Mouse (Mus musculus) midbrain, embryonic 12.5 days (tissue): ENCODE measurements at regions not wholly inside any gene's neighbourhood (a gene's known extent, or its start where the extent isn't known, plus 50 kb on each side); places are given as distances from the start of the nearest gene placed in this dataset.
"Not testable (repeated sequence)": the region's sequence is repeated elsewhere in the genome, so short reads cannot be mapped to it uniquely, and the experiment has no call there.

Experiments used
- ATAC-seq: fragments of 200-750 bp; cut with Nextera tagmentation; 2 replicates; pipeline ENCODE4 v1.8.0; 2017; ENCODE audit warnings: low read depth, moderate TSS enrichment, moderate library complexity; ENCODE audit not compliant: low FRiP score
- H3K27ac ChIP-seq: fragments of 300-500 bp; sonication (generic); replicated peaks from 2 replicates; pipeline ENCODE4 v1.5.1; 2016; ENCODE audit warnings: mild to moderate bottlenecking
- H3K27me3 ChIP-seq: fragments of 300-500 bp; sonication (generic); 2 replicates; pipeline ENCODE4 v1.6.1; 2016; ENCODE audit warnings: mild to moderate bottlenecking
- H3K36me3 ChIP-seq: fragments of 300-500 bp; sonication (generic); 2 replicates; pipeline ENCODE4 v1.6.1; 2016
- H3K4me1 ChIP-seq: fragments of 300-500 bp; sonication (generic); 2 replicates; pipeline ENCODE4 v1.6.1; 2016
- H3K4me2 ChIP-seq: fragments of 300-500 bp; sonication (generic); replicated peaks from 2 replicates; pipeline ENCODE4 v1.6.1; 2016; ENCODE audit warnings: mild to moderate bottlenecking, moderate library complexity
- H3K4me3 ChIP-seq: fragments of 300-500 bp; sonication (generic); 2 replicates; pipeline ENCODE4 v1.5.1; 2016; ENCODE audit warnings: mild to moderate bottlenecking
- H3K9ac ChIP-seq: fragments of 300-500 bp; sonication (generic); replicated peaks from 2 replicates; pipeline ENCODE4 v1.6.1; 2016; ENCODE audit warnings: mild to moderate bottlenecking, moderate library complexity
- H3K9me3 ChIP-seq: fragments of 300-500 bp; sonication (generic); 2 replicates; pipeline ENCODE4 v1.6.1; 2016; ENCODE audit warnings: mild to moderate bottlenecking
- WGBS: fragments of 180-500 bp; shearing (Covaris S2); methylation state at CpG from one replicate; pipeline ENCODE4 v1.1.7; 2016; 5-methylcytosine and 5-hydroxymethylcytosine counted together

DNA sequence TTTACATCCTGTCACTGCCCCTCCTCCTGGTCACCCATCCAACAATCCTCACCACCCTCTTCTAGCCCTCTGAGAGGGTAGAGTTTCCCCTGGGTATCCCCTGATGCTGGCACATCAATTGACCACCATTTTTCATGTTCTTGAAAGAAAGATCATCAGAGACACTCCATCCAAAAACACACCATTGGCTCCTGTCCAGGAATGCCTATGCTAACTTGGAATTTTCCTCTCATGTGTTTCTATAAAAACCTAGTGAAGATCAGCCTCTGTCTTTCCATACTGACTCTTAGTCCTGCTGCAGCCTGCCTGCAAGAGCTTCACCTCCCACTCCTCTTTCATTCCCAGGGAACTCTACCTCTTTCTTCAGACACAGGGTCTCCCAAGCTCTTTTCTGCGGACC lies 117.2 kb upstream of the Galnt18 start:
- Histone ChIP-seq H3K27ac (no peak overlapping the region), H3K27me3 (no peaks in the 10 kb centered on the region), H3K4me1 (no peaks in the 10 kb centered on the region), H3K9me3 (0 out of 2 replicates have a peak, but pooled peaks cover 4% of the 10 kb centered on the region), H3K4me2 (no peak overlapping the region), H3K4me3 (no peak overlapping the region), H3K36me3 (no peaks in the 10 kb centered on the region), H3K9ac (no peak overlapping the region)
- no peak for ATAC-seq
- whole genome bisulfite sequencing = 72% methylated on average over 1 of the region's 1 CpGs

DNA sequence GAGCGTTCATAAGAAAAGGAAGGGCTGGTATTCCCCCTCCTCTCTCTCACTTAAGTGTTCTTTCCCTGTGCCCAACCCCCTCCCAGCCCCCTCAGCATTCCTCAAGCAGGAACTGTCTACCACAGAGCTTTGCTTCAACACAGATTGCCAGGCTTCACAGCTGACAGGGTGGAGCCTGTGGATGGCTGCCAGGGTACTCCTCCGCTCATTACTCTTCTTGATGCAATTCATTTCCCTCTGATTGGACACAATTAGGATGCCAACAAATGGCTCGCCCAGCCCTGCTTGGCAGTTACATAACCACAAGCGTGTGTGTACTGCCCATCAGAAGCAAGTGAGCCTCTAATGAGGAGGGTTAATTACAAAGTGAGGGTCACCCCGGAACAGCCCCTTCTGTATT lies 116.5 kb upstream of the Galnt18 start:
- ATAC-seq = 0 out of 2 replicates have a peak, but pooled peaks have one; percentile 34
- no peaks in the 10 kb centered on the region for H3K4me1 ChIP-seq

DNA sequence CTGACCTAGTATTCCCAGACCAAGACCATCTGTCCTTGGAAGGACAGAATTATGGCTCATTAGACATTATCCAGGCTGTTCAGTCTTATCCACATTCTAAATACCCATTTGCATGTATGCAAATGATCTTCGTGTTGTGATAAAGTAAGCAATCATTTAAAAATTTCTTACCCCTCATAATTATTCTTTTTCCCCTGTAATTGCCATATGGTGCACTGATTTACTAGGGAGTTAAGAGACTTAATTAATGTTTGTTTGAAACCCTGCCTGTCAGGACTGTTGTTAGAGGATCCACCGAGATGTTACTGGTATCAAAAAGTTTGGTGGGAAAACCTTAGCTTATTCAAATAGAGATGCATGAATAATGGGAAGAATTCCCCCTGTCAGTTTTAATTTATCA lies 103.2 kb upstream of the Galnt18 start:
- no peak for ATAC-seq
- no peak overlapping the region for H3K4me2 ChIP-seq
- 80% methylated on average over 2 of the region's 2 CpGs for WGBS

More for the DNA sequence above, 116.5 kb upstream of the Galnt18 start:
- Histone ChIP-seq H3K27ac (no peak overlapping the region), H3K4me3 (no peak overlapping the region), H3K9ac (no peak overlapping the region), H3K27me3 (no peaks in the 10 kb centered on the region), H3K36me3 (no peaks in the 10 kb centered on the region), H3K9me3 (0 out of 2 replicates have a peak, but pooled peaks cover 4% of the 10 kb centered on the region), H3K4me2 (no peak overlapping the region)
- WGBS = 82% methylated on average over 5 of the region's 5 CpGs

DNA sequence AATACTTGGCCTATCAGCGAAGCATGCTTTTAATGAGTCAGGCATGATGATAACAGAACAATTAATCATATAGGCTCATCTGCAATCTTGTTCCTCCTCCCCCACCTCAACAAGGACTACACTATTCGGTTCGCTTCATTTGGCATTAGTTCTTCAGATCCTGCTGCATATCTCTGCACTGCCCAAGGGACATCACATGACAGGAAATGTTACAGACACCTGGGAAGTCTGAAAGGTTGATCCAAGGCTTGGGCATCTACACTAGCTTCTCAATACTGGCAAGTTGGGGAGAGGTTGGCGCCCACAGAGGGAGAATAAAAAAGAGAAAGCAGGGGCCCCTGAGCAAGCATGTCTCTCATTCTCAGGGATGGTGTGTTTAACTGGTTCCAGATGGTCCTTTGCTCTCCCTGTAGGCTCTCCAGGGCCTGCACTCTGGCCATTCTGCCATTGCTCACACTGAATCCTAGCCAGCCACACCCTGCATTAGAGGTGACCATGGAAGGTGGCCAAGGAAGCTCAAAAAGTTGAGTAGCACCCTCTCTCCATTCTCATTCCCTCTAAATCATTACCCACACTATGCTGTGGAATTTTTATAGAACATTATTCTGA lies 100.4 kb upstream of the Galnt18 start:
- Histone ChIP-seq H3K27me3 (no peaks in the 10 kb centered on the region), H3K9me3 (no peaks in the 10 kb centered on the region), H3K4me1 (no peaks in the 10 kb centered on the region), H3K4me2 (no peak overlapping the region), H3K4me3 (no peak overlapping the region), H3K9ac (no peak overlapping the region), H3K36me3 (no peaks in the 10 kb centered on the region), H3K27ac (no peak overlapping the region)
- no peak for ATAC-seq
- WGBS = 91% methylated on average over 4 of the region's 4 CpGs

More for the DNA sequence above, 103.2 kb upstream of the Galnt18 start:
- Histone ChIP-seq H3K27ac (no peak overlapping the region), H3K36me3 (no peaks in the 10 kb centered on the region), H3K27me3 (no peaks in the 10 kb centered on the region), H3K4me1 (no peaks in the 10 kb centered on the region), H3K9me3 (no peaks in the 10 kb centered on the region), H3K4me3 (no peak overlapping the region), H3K9ac (no peak overlapping the region)

DNA sequence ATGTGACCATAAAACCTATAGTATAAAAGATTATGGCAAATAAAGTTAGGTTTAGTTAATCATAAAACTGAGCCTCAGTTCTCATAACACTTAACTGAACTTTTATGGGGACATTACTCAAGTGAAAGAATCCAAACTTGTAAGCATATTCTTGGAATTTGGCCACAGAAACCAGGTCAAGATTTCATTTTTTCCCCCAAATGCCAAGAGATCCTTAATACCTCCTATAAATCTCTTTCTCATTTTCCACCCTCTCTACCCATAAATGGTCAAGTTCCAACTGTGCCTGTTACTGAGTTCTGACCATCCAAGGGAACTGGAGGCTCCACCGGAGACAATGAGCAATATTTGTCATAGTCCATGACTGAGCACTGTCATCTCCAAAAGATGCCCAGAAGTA lies 97.8 kb upstream of the Galnt18 start:
- Histone ChIP-seq H3K27me3 (no peaks in the 10 kb centered on the region), H3K4me3 (no peak overlapping the region), H3K9ac (no peak overlapping the region), H3K27ac (no peak overlapping the region), H3K4me1 (no peaks in the 10 kb centered on the region), H3K9me3 (no peaks in the 10 kb centered on the region), H3K4me2 (no peak overlapping the region), H3K36me3 (no peaks in the 10 kb centered on the region)
- 93% methylated on average over 1 of the region's 1 CpGs for WGBS
- no peak for ATAC-seq

DNA sequence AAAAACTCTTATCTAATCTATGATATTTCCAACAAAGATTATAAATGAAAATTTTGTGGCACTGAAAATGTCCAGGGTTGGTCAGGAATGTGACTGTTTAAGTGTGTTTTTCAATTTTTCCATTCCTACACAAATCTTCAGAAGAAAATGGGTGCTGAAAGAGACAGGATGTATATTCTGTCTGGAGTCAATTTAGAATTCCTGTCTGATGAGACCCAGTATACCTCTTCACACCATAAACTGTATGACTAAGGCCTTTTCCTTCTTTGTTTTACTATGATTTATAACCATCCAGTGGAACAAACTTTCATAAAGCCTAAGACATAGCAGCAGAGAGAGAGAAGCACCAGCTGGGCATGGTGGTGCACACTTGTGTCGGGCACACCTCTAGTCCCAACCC lies 96.2 kb upstream of the Galnt18 start:
- H3K27me3 ChIP-seq = no peaks in the 10 kb centered on the region
- H3K9ac ChIP-seq = no peak overlapping the region
- no peaks in the 10 kb centered on the region for H3K9me3 ChIP-seq
- no peaks in the 10 kb centered on the region for H3K4me1 ChIP-seq
- WGBS = 100% methylated on average over 1 of the region's 1 CpGs
- H3K4me3 ChIP-seq = no peak overlapping the region
- H3K36me3 ChIP-seq = no peaks in the 10 kb centered on the region
- H3K27ac ChIP-seq = no peak overlapping the region
- no peak overlapping the region for H3K4me2 ChIP-seq
- ATAC-seq = no peak

DNA sequence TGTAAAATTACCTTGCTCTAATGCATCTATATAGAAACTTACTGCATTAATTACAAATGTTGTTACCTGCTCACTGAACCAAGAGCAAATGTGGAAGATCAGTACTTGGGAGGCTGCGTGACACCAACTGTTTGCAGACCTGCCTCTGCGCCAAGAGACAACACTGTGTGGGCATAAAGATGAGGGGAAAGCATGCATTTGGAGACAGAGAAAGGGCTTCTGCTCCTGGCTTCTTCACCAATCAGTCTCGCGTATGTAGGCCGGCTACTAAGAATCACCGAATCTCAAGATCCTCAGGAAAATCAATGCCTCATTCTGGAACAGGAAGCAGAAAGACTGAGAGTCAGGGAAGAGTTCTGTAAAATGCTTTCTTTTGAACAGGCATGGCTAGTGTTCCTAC lies 89.6 kb upstream of the Galnt18 start:
- H3K27ac ChIP-seq = no peak overlapping the region
- no peaks in the 10 kb centered on the region for H3K9me3 ChIP-seq
- no peaks in the 10 kb centered on the region for H3K4me1 ChIP-seq
- no peak overlapping the region for H3K4me3 ChIP-seq
- H3K4me2 ChIP-seq = no peak overlapping the region
- no peaks in the 10 kb centered on the region for H3K36me3 ChIP-seq
- H3K9ac ChIP-seq = no peak overlapping the region
- 91% methylated on average over 6 of the region's 6 CpGs for WGBS
- no peak for ATAC-seq
- no peaks in the 10 kb centered on the region for H3K27me3 ChIP-seq

DNA sequence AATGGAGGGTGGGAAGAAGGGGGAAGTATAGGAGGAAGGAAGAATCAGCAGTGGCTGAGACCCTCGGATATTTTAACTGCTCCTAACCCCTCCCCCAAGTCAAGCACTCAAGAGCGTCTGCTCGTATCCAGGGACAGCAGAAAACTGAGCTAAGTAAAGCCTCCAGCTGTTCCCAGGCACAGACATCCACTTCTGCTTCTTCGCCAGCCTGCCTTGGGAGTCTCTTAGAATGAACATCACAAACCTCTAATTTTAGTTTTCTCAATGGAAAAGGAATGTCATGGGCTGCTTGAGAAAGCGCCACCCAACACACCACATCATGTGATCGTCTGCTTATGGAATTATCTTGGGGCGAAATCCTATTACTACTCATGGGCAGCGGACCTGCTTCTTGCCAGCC lies 83.3 kb upstream of the Galnt18 start:
- H3K27ac ChIP-seq = no peak overlapping the region
- H3K4me1 ChIP-seq = no peaks in the 10 kb centered on the region
- H3K9me3 ChIP-seq = no peaks in the 10 kb centered on the region
- ATAC-seq = no peak
- 67% methylated on average over 8 of the region's 8 CpGs for WGBS
- no peak overlapping the region for H3K4me3 ChIP-seq
- H3K36me3 ChIP-seq = no peaks in the 10 kb centered on the region
- no peak overlapping the region for H3K9ac ChIP-seq
- no peaks in the 10 kb centered on the region for H3K27me3 ChIP-seq
- H3K4me2 ChIP-seq = no peak overlapping the region

DNA sequence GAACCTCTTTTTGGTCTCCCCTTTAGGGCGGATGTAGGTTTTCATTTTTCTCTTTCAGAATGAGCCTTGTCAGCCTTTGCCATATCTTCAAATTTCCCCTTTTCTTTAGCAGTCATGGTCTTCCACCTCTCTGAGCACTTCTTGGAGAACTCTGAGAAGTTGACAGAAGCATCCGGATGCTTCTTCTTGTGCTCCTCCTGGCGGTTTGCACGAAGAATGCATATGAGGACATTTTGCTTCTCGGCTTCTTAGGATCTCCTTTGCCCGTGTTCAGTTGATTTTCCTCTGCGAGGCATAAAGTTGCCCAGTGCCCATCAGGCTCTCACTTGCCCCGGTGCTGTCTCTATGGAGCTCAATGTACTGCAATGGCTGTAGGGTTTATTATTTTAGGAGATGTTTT lies 78.5 kb upstream of the Galnt18 start:
- 85% methylated on average over 8 of the region's 8 CpGs for WGBS
- not testable (repeated sequence) for H3K9ac ChIP-seq, H3K27me3 ChIP-seq, H3K9me3 ChIP-seq, ATAC-seq, H3K4me3 ChIP-seq, H3K4me1 ChIP-seq, H3K36me3 ChIP-seq, H3K4me2 ChIP-seq, H3K27ac ChIP-seq

DNA sequence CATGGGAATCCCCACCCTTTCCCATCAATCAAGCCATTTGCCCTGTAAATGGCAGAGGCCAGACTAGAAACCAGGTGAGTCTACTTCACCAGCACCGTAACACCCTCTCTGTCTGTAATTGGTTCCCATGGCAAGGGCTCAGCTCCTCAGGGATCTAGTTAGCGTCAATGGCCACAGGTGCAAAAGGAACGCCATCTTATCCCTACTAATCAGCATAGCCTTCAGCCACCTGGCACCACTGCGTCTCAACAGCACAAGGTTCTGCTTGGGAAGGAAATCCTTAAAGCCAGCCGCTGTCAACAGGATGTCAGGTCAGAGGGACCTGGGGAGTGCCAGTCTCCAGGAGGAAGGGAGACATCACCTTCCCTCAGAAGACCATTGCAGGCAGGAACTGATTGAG lies 77.2 kb upstream of the Galnt18 start:
- Histone ChIP-seq H3K36me3 (no peaks in the 10 kb centered on the region), H3K4me2 (no peak overlapping the region), H3K9ac (no peak overlapping the region), H3K27ac (no peak overlapping the region; the same call in 1 of the 2 replicates), H3K27me3 (no peaks in the 10 kb centered on the region), H3K9me3 (no peaks in the 10 kb centered on the region), H3K4me3 (no peak overlapping the region), H3K4me1 (no peaks in the 10 kb centered on the region)
- peak; percentile 75 for ATAC-seq
- WGBS = 72% methylated on average over 5 of the region's 5 CpGs

DNA sequence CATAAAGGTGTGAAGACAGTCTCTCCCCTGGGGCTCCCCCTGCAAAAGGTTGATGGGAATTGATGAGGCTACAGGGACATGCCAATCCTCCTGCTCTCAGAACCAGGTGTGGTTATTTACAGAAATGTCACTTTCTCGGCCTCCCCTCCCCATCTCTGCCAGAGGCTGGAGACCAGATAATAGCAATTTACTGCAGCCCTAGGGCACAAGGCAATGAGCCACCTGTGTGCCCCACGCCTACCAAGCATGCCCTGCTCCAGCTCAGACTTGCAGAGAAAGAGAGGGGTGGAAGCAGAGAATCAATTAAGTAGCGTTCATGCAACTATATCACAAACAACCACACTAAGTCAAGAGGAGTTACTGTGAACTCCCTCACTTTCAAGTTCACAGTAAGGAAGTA lies 75.5 kb upstream of the Galnt18 start:
- Histone ChIP-seq H3K4me1 (no peaks in the 10 kb centered on the region), H3K9ac (no peak overlapping the region), H3K27ac (no peak overlapping the region), H3K4me2 (no peak overlapping the region), H3K9me3 (no peaks in the 10 kb centered on the region), H3K27me3 (no peaks in the 10 kb centered on the region), H3K4me3 (no peak overlapping the region), H3K36me3 (no peaks in the 10 kb centered on the region)
- WGBS = 72% methylated on average over 3 of the region's 3 CpGs
- ATAC-seq = no peak

DNA sequence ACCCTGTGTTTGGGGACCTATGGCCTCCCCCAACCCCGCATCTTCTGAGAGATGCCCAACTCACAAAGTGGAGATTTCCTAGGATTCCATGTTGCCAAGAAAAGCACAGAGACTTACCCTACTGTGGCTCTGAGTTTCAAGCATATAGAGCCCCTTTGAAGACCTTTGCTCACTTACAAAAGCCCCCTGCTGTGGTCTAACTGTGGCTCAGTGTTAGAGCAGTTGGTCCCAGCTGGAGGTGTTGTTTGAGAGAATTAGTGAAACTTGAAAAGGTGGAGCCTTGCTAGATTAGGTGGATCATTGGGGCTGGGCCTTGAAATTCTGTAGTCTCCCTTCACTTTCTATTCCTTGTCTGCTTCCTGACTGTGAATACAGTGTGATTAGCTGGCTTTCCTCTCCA lies 66.6 kb upstream of the Galnt18 start:
- H3K4me2 ChIP-seq = no peak overlapping the region
- no peak overlapping the region for H3K27ac ChIP-seq
- no peaks in the 10 kb centered on the region for H3K4me1 ChIP-seq
- no peaks in the 10 kb centered on the region for H3K36me3 ChIP-seq
- ATAC-seq = no peak
- H3K4me3 ChIP-seq = no peak overlapping the region
- 37% methylated on average over 1 of the region's 1 CpGs for WGBS
- H3K9ac ChIP-seq = no peak overlapping the region
- H3K9me3 ChIP-seq = no peaks in the 10 kb centered on the region
- H3K27me3 ChIP-seq = no peaks in the 10 kb centered on the region

DNA sequence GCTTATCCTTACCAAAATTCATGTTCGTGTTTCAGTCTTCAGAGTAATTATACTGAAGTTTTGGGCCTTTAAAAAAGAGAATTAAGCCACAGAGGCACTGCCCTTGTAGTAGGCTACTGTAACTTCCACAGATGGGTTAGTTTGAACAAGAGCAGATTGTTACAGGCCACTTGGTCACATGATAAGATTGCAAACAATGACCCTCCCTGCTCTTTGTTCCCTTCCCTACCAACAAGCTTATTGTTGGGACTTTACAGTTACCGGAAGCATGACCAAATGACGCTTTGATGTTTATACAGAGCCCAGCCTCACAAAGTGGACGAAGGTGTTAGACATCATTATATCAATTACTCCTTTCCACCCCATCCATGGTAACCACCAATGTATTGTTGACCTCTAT lies 63.9 kb upstream of the Galnt18 start:
- H3K27me3 ChIP-seq = no peaks in the 10 kb centered on the region
- no peak overlapping the region for H3K4me3 ChIP-seq
- no peak overlapping the region for H3K27ac ChIP-seq
- H3K9me3 ChIP-seq = no peaks in the 10 kb centered on the region
- H3K36me3 ChIP-seq = no peaks in the 10 kb centered on the region
- H3K4me1 ChIP-seq = no peaks in the 10 kb centered on the region
- no peak for ATAC-seq
- H3K4me2 ChIP-seq = no peak overlapping the region
- H3K9ac ChIP-seq = no peak overlapping the region
- 89% methylated on average over 4 of the region's 4 CpGs for WGBS
